Mouse (Mus musculus) brain, embryonic 18.5 days (tissue): ENCODE data around the gene Jagn1.

Experiments used
- DNase-seq: peaks from one replicate; pipeline ENCODE4 v3.0.0-alpha.2; 2012; ENCODE audit warnings: low read depth, low spot score

Jagn1 gene

GRCm38 (mm10) chr6:113434691-113435090, 7.7 kb upstream of the Jagn1 start:
- DNase-seq = no peak

GRCm38 (mm10) chr6:113435664-113436205, 6.6 kb upstream of the Jagn1 start, which contains the start of gene Cidec:
Gene Cidec (minus strand): TSS chr6:113435760.
- DNase-seq = no peak

GRCm38 (mm10) chr6:113437135-113437534, 5.2 kb upstream of the Jagn1 start:
- no peak for DNase-seq

GRCm38 (mm10) chr6:113438721-113439430, 3.5 kb upstream of the Jagn1 start:
- no peak for DNase-seq

GRCm38 (mm10) chr6:113440686-113441085, 1.7 kb upstream of the Jagn1 start:
- no peak for DNase-seq

DNA sequence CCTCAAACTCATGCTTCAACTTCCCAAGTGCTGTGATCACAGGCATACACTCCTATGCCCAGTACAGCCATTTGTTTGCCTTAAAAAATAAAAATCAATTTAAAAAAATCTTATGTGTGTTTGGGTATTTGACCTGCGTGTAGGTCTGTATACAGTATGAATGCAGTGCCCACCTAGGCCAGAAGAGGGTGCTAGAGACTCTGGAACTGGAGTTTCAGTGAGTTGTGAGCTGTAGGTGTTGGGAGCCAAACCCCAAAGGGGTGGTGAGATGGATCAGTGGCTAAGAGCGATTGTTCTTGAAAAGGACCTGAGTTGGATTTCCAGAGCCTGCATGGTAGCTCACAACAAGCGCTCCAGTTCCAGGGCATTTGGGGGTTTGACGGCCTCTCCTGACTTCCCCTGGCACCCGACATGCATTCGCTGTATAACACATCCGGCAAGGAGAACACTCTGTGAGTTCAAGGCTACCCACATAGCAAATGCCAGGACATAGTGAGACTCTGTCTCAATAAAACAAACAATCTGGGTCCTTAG, 1.2 kb upstream of the Jagn1 start:
- DNase-seq = no peak

GRCm38 (mm10) chr6:113442087-113442441, 305 bp upstream of the Jagn1 start:
- no peak for DNase-seq

DNA sequence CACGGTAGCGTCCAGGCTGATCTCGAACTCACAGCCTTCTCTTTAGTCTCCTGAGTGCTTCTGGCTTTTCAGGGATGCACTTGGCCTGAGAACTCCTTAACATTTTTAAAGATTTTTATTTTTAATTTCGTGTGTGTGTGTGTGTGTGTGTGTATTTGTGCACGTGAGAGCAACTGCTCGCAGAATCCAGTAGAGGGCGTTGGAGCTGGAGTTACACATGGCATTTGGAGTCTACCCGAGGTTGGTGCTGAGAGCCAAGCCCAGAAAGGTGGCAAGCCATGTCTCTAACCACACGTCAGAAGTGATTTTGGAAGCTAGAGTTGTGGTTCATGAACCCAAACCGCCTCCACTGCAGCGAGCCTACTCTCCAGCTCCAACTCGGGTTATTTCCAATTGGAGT, 722 bp downstream of the Jagn1 start:
- DNase-seq = no peak

- DNase-seq = no peak
Observed at GRCm38 (mm10) chr6:113444207-113444965, 2.0 kb downstream of the Jagn1 start.

- DNase-seq = no peak
Observed at GRCm38 (mm10) chr6:113447639-113448038, 5.3 kb downstream of the Jagn1 start.

- DNase-seq = no peak
Observed at GRCm38 (mm10) chr6:113451839-113452238, 9.5 kb downstream of the Jagn1 start.

GRCm38 (mm10) chr6:113455007-113455406, 12.6 kb downstream of the Jagn1 start:
- DNase-seq = no peak

DNA sequence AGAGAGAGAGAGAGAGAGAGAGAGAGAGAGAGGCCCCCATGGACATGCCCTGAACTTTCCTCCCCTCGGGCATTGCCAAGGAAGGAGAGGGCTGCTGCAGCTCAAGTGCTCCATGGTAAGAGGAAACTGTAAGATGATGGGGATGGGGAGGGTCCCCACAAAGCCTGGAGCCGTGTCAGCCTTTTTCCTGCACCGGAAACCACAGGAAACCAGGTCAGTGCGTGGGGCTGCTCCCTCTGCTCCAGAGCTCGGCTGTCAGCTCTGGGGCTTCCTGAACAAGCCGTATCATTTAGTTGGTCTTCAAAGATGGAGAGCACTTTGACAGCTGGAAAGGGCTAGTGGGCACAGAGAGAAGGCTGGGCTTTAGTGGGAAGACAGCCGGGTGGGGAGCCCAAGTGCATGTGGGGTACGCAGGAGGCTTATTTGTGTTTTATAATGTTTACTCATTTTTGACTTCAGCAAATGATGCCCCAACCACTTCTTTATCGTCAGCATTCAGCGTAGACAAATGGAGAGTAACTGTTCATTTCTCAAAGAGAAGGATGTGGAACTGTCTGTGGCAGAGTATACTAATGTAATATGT, 15.7 kb downstream of the Jagn1 start, which contains the start of gene Il17re:
Gene Il17re (plus strand): TSS at position 533 of the 583 bp plus-strand sequence.
- no peak for DNase-seq

DNA sequence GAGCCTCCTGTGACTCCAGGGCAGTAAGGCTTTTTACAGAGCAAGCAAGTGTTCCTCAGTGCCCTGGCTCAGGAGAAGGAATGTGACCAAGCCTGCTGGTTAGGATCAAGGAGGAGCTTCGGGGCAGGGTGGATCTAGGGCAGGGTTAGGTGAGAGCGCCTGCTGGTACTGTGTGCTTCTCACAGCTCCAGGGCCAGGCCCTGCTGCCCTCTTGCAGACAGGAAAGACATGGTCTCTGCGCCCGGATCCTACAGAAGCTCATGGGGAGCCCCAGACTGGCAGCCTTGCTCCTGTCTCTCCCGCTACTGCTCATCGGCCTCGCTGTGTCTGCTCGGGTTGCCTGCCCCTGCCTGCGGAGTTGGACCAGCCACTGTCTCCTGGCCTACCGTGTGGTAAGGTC, 16.3 kb downstream of the Jagn1 start:
- DNase-seq = no peak

- DNase-seq = no peak
Observed at GRCm38 (mm10) chr6:113464040-113464439, 21.7 kb downstream of the Jagn1 start.

DNA sequence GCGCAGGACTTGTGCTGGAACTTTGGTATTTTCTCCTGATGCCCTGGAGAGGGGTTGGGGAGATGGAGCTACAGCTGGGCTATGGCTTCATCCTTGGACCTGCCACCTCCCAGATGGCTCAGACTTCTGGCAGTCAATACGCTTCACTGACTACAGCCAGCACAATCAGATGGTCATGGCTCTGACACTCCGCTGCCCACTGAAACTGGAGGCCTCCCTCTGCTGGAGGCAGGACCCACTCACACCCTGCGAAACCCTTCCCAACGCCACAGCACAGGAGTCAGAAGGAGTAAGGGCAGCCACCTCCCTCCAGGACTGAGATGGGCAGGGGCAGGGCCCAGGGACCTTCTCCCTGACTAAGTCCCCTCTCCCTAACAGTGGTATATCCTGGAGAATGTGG, 23.2 kb downstream of the Jagn1 start:
- no peak for DNase-seq

- no peak for DNase-seq
Observed at GRCm38 (mm10) chr6:113468512-113468911, 26.1 kb downstream of the Jagn1 start.

- no peak for DNase-seq
Observed at GRCm38 (mm10) chr6:113469021-113469420, 26.7 kb downstream of the Jagn1 start.

DNA sequence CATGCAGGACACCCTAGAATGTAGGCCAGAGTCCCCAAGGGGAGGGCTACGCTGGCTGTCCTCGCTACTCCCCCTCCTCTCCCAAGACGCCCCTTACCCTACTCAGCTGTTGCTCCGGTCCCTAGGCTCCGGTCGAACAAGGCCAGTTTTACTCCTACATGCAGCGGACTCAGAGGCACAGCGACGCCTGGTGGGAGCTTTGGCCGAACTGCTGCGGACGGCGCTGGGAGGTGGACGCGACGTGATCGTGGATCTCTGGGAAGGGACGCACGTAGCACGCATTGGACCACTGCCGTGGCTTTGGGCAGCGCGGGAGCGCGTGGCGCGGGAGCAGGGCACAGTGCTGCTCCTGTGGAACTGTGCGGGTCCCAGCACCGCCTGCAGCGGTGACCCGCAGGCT, 27.1 kb downstream of the Jagn1 start:
- no peak for DNase-seq

- no peak for DNase-seq
Observed at GRCm38 (mm10) chr6:113471297-113471936, 29.0 kb downstream of the Jagn1 start, which contains the start of gene Il17rc. Gene Il17rc (plus strand): TSS chr6:113471427.

- no peak for DNase-seq
Observed at GRCm38 (mm10) chr6:113472061-113472460, 29.7 kb downstream of the Jagn1 start.

- no peak for DNase-seq
Observed at GRCm38 (mm10) chr6:113473246-113473645, 30.9 kb downstream of the Jagn1 start.
